Mouse (Mus musculus) layer of hippocampus, postnatal 25 days (tissue): ENCODE measurements around the gene Gemin6. TPM values are rescaled to one million over a fixed set of nuclear protein-coding genes. Genes with fewer than 3 reads are reported as not detected.
"Not testable (repeated sequence)": the region's sequence is repeated elsewhere in the genome, so short reads cannot be mapped to it uniquely, and the experiment has no call there.

ENCODE experiments used
- DNase-seq, 2 experiments: peaks; one replicate each; pipeline ENCODE4 v3.0.0; 2022; ENCODE audit warnings: mixed read lengths in 2 of 2, low spot score in 1 of 2; ENCODE audit errors: extremely low spot score in 1 of 2
- total RNA-seq, 2 experiments: library from RNA; stranded (reverse); gene quantifications; 2 replicates each; pipeline ENCODE4 v1.2.3; 2021

Gemin6 gene
- total RNA-seq, 2 experiments from 2014 or later: 4.8 to 5.9 TPM

GRCm38 (mm10) chr17:80233844-80234243 is 9.6 kb downstream of the Gemin6 start:
- DNase-seq: no peak

- DNase-seq: no peak
Measured at GRCm38 (mm10) chr17:80234376-80234775, 10.1 kb downstream of the Gemin6 start.

GRCm38 (mm10) chr17:80235477-80235876 is 11.2 kb downstream of the Gemin6 start:
- no peak for DNase-seq

GRCm38 (mm10) chr17:80236805-80237204 is 12.6 kb downstream of the Gemin6 start:
- DNase-seq: no peak

- DNase-seq: no peak
Measured at GRCm38 (mm10) chr17:80237475-80237874, 13.2 kb downstream of the Gemin6 start.

- DNase-seq: no peak
Measured at GRCm38 (mm10) chr17:80241594-80241993, 17.4 kb downstream of the Gemin6 start.

DNA sequence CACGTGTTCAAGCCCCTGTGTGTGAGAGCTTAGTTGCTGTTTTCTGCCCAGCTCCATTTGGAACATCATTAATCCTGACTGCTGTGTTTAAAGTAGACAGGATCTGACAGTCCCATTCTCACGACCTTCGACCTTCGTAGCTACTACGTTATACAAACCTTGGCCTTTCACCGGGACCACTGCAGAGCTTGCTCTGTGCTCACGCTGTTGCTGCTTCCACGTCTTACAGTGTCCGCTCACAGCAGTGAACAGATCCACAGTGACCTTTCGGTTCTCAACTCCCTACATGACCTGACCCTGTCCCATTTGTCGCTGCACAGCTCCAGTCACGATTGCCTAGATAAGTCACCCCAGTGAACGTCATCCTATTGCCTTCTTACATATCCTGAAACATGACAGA is 18.9 kb downstream of the Gemin6 start:
- no peak for DNase-seq

- DNase-seq: no peak
Measured at GRCm38 (mm10) chr17:80252757-80253525, 28.7 kb downstream of the Gemin6 start.

- no peak for DNase-seq
Measured at GRCm38 (mm10) chr17:80254421-80254820, 30.2 kb downstream of the Gemin6 start.

DNA sequence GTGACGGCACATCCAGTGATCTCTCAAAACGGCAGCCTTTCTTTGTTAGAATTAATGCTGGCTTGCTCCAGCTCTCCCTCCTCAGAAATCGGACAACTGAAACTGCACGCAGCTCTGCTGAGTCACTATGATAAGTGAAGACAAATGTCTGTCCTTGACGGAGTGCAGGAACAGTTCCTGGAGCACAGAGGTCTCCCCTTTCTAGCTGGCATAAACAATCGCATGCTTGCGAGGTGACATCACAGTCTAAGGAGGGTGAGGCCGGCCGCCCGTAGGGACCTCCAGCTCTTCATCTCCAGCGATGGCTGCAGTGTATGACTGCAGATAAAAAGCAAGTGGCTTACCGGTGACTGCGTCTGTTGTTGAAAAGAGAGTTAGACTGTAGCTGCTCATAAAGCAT is 31.0 kb downstream of the Gemin6 start:
- no peak for DNase-seq

- no peak for DNase-seq
Measured at GRCm38 (mm10) chr17:80267065-80267464, 42.8 kb downstream of the Gemin6 start.

DNA sequence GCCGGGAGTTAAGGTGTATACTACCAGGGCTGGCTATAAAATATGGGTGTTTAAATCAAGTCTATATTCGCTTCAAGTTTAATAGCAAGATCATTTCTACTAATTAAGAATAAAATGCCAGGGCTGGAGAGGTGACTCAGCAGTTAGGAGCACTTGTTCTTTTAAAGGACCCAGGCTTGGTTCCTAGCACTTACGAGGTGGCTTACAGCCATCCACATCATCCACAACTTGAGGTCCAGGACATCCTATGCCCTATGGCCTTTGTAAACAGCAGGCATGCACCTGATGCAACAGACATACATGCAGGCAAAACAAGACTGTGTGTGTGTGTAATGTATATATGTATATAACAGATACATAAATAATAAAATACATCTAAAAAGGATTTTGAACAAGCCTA is 43.9 kb downstream of the Gemin6 start:
- no peak for DNase-seq

- DNase-seq: not testable (repeated sequence)
Measured at GRCm38 (mm10) chr17:80270622-80271021, 46.4 kb downstream of the Gemin6 start.

Other genes with a start within 250 kb of the Gemin6 start
- 10 to 100 TPM; 57.1 to 64.1 TPM for gene Hnrnpll, start 162.1 kb upstream of the Gemin6 start, total RNA-seq
- 1 to 10 TPM; 3.7 to 4.1 TPM for gene Galm, start 97.0 kb upstream of the Gemin6 start, total RNA-seq
- gene Srsf7, start 17.1 kb upstream of the Gemin6 start, total RNA-seq: 100 to 1,000 TPM; 108 to 115 TPM
- under 1 TPM; 0.12 to 0.42 TPM for gene Ttc39d, start 17.0 kb upstream of the Gemin6 start, total RNA-seq
- gene Morn2, start 65.8 kb downstream of the Gemin6 start, total RNA-seq: 10 to 100 TPM; 17.0 to 19.1 TPM
- 10 to 100 TPM; 35.2 to 39.9 TPM for gene Dhx57, start 66.0 kb downstream of the Gemin6 start, total RNA-seq
- 1 to 10 TPM; 1.9 to 3.1 TPM for gene Arhgef33, start 83.0 kb downstream of the Gemin6 start, total RNA-seq
- gene Gm10190, start 149.1 kb downstream of the Gemin6 start, total RNA-seq: 1 to 10 TPM; 1.8 to 3.0 TPM